Mouse (Mus musculus) erythroid progenitor cell, adult 5-6 weeks (primary cell): ENCODE results near the gene Chchd6. TPM values are rescaled to one million over a fixed set of nuclear protein-coding genes. Genes with fewer than 3 reads are reported as not detected.
A peak's percentile ranks its signal among the peaks of the same experiment; 100 is the strongest.

ENCODE experiments used
- ATAC-seq: replicated peaks from 2 replicates; pipeline ENCODE4 v1.8.0; 2016; ENCODE audit warnings: moderate number of reproducible peaks, mild to moderate bottlenecking, moderate TSS enrichment, inconsistent platforms; ENCODE audit not compliant: poor library complexity, low FRiP score, severe bottlenecking
- total RNA-seq, 2 experiments: library from RNA; stranded (forward) in 1 of 2; stranded (reverse) in 1 of 2; fragments of 150-400 nt in 1 of 2; fragments of 186-747, 209-891 nt in 1 of 2; gene quantifications; 2 replicates each; pipeline versions ENCODE4 v1.2.3 to v1.2.4; 2015 to 2017; ENCODE audit warnings: low replicate concordance in 2 of 2

The Chchd6 gene
- total RNA-seq (2015; ENCODE audit: low replicate concordance) (5.0 TPM in 1 of 2 replicates, not detected in the other), total RNA-seq (2017; ENCODE audit: low replicate concordance) (3.7 TPM in 1 of 2 replicates, not detected in the other)

GRCm38 (mm10) chr6:89595018-89595776 lies at the start of gene Chchd6:
TSS of gene Chchd6 (minus strand) at chr6:89595652.
- peak; percentile 99 for ATAC-seq

- ATAC-seq, result peak; percentile 77
Measured at GRCm38 (mm10) chr6:89644271-89645075, 49.0 kb upstream of the Chchd6 start.

DNA sequence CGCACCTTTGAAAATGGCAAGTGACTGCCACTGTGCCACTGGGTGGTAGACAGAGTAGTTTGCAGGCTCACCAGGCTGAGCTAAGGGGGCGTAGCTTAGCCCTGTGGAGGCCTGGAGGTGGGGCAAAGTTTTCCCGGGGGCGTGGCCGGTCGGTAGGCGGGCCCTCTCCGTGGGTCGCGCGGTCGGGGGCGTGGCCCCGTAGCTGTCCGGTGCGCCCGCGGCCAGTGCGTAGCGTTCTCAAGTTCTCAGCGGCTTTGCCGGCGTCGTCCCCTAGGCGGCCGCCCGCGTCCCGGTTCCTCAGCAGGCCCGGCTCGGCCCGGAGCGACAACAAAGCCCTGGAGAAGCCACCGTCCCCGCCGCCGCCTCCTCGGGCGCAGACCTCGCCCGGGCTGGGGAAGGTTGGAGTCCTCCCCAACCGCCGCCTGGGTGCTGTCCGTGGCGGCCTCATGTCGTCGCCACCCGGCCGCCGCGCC lies 48.4 kb upstream of the Chchd6 start, which contains the start of gene Txnrd3:
Txnrd3 (plus strand) TSS at position 191 of the 473 bp plus-strand sequence.
- ATAC-seq, result peak; percentile 90

GRCm38 (mm10) chr6:89639025-89639424 lies 43.6 kb upstream of the Chchd6 start:
- no peak for ATAC-seq

GRCm38 (mm10) chr6:89637977-89638376 lies 42.5 kb upstream of the Chchd6 start:
- ATAC-seq, result no peak

DNA sequence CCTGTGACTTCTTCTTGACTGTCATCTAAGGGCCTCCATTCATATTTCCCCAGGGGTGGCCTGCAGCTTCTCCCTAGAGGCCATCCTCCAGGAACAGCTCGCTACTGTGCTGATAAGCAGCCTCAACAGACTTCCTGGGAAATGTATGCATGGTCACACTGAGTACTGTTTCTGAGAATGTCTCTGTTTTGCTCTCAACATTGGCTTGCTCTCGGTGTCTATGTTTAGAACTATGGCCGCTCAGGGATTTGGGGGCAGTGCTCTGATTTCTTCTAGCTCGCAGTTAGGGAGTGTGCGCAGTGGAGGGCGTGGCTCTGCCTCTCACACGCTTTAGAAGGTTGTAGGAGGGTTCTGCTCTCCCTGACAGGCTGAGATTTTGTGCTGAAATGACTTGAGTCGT lies 38.9 kb upstream of the Chchd6 start:
- no peak for ATAC-seq

- ATAC-seq, result no peak
Measured at GRCm38 (mm10) chr6:89633115-89633514, 37.7 kb upstream of the Chchd6 start.

DNA sequence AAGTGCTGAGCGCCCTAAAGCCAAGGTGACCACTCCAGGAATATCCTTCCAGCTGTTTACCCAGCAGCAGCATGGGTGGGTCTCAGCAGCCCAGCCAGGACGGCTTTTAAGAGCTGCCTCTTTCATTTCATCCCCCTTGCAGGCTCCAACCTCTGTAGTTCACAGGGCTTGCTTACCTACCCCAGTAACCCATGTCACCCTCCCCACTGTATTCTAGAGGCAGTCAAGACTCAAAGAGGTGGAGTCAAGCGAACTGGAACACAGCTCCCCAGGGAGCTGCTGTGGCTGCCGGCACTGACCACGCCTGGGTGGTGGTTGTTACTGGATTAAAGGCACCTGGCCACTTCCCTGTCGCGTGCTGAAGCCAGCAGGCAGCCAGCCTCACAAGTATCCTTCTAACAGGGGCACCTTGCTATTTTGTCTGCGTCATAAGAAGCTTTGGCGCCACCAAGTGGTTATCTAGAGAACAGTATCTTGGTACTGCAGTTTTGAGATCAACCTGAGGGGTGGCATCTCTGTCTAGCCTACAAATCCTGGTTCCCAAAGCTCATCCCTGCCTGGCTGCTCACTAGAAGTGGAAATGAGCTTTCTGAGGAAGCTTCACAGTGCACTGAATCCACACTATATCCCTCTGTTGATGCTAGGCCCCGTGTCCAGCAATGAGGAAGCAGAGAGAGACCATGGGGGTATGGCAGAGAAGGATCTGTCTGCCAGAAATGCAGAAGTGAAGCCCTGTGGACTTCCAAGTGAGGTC lies 36.5 kb upstream of the Chchd6 start:
- ATAC-seq, result no peak

GRCm38 (mm10) chr6:89628045-89628785 lies 32.8 kb upstream of the Chchd6 start:
- ATAC-seq, result no peak

DNA sequence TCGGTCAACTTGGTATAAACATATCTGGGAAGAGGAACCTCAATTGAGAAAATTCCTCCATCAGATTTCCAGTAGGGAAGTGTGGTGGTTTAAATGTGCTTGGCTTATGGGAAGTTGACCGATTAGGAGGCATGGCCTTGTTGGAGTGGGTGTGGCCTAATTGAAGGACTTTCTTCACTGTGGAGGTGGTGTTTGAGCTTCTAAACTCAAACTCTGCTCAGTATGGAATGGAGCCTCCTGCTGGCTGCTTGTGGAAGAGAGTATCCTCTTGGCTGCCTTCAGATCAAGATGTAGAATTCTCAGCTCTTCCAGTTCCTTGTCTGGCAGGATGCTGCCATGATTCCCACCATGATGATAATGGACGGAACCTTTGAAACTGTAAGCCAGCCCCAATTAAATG lies 27.2 kb upstream of the Chchd6 start:
- no peak for ATAC-seq

GRCm38 (mm10) chr6:89615373-89615755 lies 19.9 kb upstream of the Chchd6 start:
- ATAC-seq, result no peak

DNA sequence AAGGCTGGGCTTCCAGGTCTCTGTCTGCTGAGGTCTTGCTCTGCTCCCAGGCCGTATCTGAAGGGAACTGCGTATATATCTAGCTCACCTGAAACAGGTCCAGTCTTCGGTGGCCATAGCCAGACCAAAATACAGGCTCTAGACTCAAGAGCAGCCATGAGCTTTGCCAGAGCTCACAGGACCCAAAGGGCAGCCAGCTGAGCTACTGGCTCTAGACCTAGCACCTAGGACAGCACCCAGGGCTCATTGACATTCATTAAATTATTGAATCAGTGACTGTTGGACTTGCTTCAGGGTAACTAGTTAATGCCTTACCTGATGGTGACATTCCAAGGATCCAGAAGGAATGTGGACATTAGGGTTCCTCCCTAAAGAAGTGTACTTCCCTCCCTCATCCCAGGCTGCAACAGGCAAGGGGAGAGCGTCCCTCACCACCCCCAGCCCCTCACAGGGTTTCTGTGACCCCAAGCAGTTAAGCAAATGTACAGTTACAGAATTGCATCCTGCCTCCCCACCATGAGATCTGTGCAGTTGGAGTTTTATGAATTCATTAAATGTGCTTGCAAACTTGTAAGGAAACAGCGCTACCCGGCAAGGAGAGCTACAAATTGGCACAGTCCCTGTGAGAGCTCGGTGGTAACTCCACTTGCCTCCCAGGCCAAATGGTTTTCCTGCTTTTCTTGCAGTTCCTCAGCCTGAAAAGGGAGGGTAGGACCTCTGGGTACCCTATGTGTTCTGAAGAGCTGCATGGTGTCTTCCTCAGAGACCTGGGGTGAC lies 19.3 kb upstream of the Chchd6 start:
- ATAC-seq, result no peak

GRCm38 (mm10) chr6:89614107-89614471 lies 18.6 kb upstream of the Chchd6 start:
- ATAC-seq, result no peak

GRCm38 (mm10) chr6:89613336-89614106 lies 18.1 kb upstream of the Chchd6 start:
- no peak for ATAC-seq

DNA sequence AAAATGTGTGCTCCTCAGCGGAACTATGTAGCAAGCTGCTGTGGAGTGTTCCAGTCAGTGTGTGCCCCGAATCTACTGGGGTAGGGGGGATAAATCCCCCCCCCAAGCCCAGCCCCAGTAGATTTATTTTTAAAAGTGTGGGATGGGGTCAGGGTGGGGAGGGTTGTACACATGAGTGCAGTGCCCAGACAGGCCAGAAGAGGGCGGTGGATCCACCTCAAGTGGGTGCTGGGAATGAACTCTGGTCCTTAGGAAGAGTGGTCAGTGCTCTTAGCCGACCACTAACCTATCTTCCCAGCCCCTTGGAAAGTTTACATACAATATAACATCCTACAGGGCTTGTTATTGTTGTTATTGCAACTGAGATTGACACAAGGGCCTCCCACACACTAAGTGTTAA lies 12.5 kb upstream of the Chchd6 start:
- ATAC-seq, result no peak

GRCm38 (mm10) chr6:89606096-89606495 lies 10.6 kb upstream of the Chchd6 start:
- no peak for ATAC-seq

- ATAC-seq, result no peak
Measured at GRCm38 (mm10) chr6:89596510-89596909, 1.1 kb upstream of the Chchd6 start.

- no peak for ATAC-seq
Measured at GRCm38 (mm10) chr6:89595777-89596146, 310 bp upstream of the Chchd6 start.
